Mouse (Mus musculus) heart, embryonic 15.5 days (tissue): ENCODE measurements around the gene 1700025G04Rik. TPM values are rescaled to one million over a fixed set of nuclear protein-coding genes. Genes with fewer than 3 reads are reported as not detected.

ENCODE experiments used
- ATAC-seq: fragments of 200-750 bp; cut with Nextera tagmentation; replicated peaks from 2 replicates; pipeline ENCODE4 v1.8.0; 2017; ENCODE audit warnings: low read depth, moderate TSS enrichment; ENCODE audit not compliant: insufficient number of reproducible peaks, insufficient read depth, low FRiP score
- H3K27ac ChIP-seq: fragments of 300-500 bp; sonication (generic); 2 replicates; pipeline ENCODE4 v1.5.1; 2015; ENCODE audit warnings: mild to moderate bottlenecking, inconsistent platforms
- H3K27me3 ChIP-seq: fragments of 300-500 bp; sonication (generic); 2 replicates; pipeline ENCODE4 v1.6.1; 2015; ENCODE audit warnings: inconsistent platforms
- H3K36me3 ChIP-seq: fragments of 300-500 bp; sonication (generic); 2 replicates; pipeline ENCODE4 v1.6.1; 2015; ENCODE audit warnings: mild to moderate bottlenecking, inconsistent platforms
- H3K4me1 ChIP-seq: fragments of 300-500 bp; sonication (generic); replicated peaks from 2 replicates; pipeline ENCODE4 v1.6.1; 2015; ENCODE audit warnings: inconsistent platforms
- H3K4me2 ChIP-seq: fragments of 300-500 bp; sonication (generic); 2 replicates; pipeline ENCODE4 v1.6.1; 2015; ENCODE audit warnings: inconsistent platforms, mild to moderate bottlenecking, moderate library complexity
- H3K4me3 ChIP-seq: fragments of 300-500 bp; sonication (generic); 2 replicates; pipeline ENCODE4 v1.5.1; 2015; ENCODE audit warnings: mild to moderate bottlenecking, inconsistent platforms
- H3K9ac ChIP-seq: fragments of 300-500 bp; sonication (generic); 2 replicates; pipeline ENCODE4 v1.6.1; 2015; ENCODE audit warnings: mild to moderate bottlenecking, inconsistent platforms
- H3K9me3 ChIP-seq: fragments of 300-500 bp; sonication (generic); replicated peaks from 2 replicates; pipeline ENCODE4 v1.6.1; 2016; ENCODE audit warnings: inconsistent platforms
- WGBS: fragments of 180-500 bp; shearing (Covaris S2); methylation state at CpG from one replicate; pipeline ENCODE4 v1.1.7; 2015; ENCODE audit warnings: mixed read lengths; 5-methylcytosine and 5-hydroxymethylcytosine counted together
- polyA plus RNA-seq: library from polyadenylated mRNA; unstranded; fragments of >200 nt; fragmentation: Nextera tagmentation; extraction: Ambion mirVana; gene quantifications from 2 replicates; pipeline ENCODE4 v1.2.1, GENCODE M21; 2015

The 1700025G04Rik gene
- polyA plus RNA-seq, 1 experiment from 2014 or later: 26.7 TPM

- whole genome bisulfite sequencing: 59% methylated on average over 5 of the region's 5 CpGs
- no peaks in the 10 kb centered on the region for H3K36me3 ChIP-seq
- H3K9ac ChIP-seq: no peak overlapping the region
- no peak overlapping the region for H3K4me3 ChIP-seq
- H3K9me3 ChIP-seq: no peaks in the 10 kb centered on the region
- H3K4me2 ChIP-seq: no peak overlapping the region
- no peak for ATAC-seq
- no peaks in the 10 kb centered on the region for H3K27me3 ChIP-seq
- H3K27ac ChIP-seq: no peak overlapping the region
- peaks cover 32% of the 10 kb centered on the region for H3K4me1 ChIP-seq
Measured at GRCm38 (mm10) chr1:152047416-152047815, 42.5 kb downstream of the 1700025G04Rik start.

- H3K36me3 ChIP-seq: no peaks in the 10 kb centered on the region
- H3K4me1 ChIP-seq: peaks cover 11% of the 10 kb centered on the region
- H3K27me3 ChIP-seq: no peaks in the 10 kb centered on the region
- no peaks in the 10 kb centered on the region for H3K9me3 ChIP-seq
- H3K4me3 ChIP-seq: no peak overlapping the region
- 90% methylated on average over 2 of the region's 2 CpGs for WGBS
- no peak for ATAC-seq
- H3K27ac ChIP-seq: no peak overlapping the region
- no peak overlapping the region for H3K4me2 ChIP-seq
- H3K9ac ChIP-seq: no peak overlapping the region
Measured at GRCm38 (mm10) chr1:152043453-152043852, 46.5 kb downstream of the 1700025G04Rik start.

- Histone ChIP-seq H3K36me3 (no peaks in the 10 kb centered on the region), H3K27ac (no peak overlapping the region), H3K4me3 (no peak overlapping the region), H3K4me2 (no peak overlapping the region), H3K9ac (no peak overlapping the region), H3K9me3 (no peaks in the 10 kb centered on the region), H3K4me1 (peaks cover 20% of the 10 kb centered on the region), H3K27me3 (no peaks in the 10 kb centered on the region)
- ATAC-seq: no peak
- 67% methylated on average over 3 of the region's 3 CpGs for WGBS
Measured at GRCm38 (mm10) chr1:152042409-152042808, 47.5 kb downstream of the 1700025G04Rik start.

GRCm38 (mm10) chr1:152041005-152041404 is 48.9 kb downstream of the 1700025G04Rik start:
- Histone ChIP-seq H3K4me3 (no peak overlapping the region), H3K27me3 (no peaks in the 10 kb centered on the region), H3K4me1 (peaks cover 22% of the 10 kb centered on the region), H3K9ac (no peak overlapping the region), H3K4me2 (no peak overlapping the region), H3K36me3 (no peaks in the 10 kb centered on the region), H3K9me3 (no peaks in the 10 kb centered on the region), H3K27ac (no peak overlapping the region)
- ATAC-seq: no peak
- whole genome bisulfite sequencing: 85% methylated on average over 4 of the region's 4 CpGs

- H3K9ac ChIP-seq: no peak overlapping the region
- H3K27ac ChIP-seq: no peak overlapping the region
- H3K27me3 ChIP-seq: no peaks in the 10 kb centered on the region
- 75% methylated on average over 7 of the region's 7 CpGs for WGBS
- H3K4me1 ChIP-seq: peaks cover 22% of the 10 kb centered on the region
- H3K9me3 ChIP-seq: no peaks in the 10 kb centered on the region
- H3K36me3 ChIP-seq: no peaks in the 10 kb centered on the region
- no peak overlapping the region for H3K4me3 ChIP-seq
- no peak for ATAC-seq
- no peak overlapping the region for H3K4me2 ChIP-seq
Measured at GRCm38 (mm10) chr1:152040053-152040452, 49.9 kb downstream of the 1700025G04Rik start.

GRCm38 (mm10) chr1:152039588-152039987 is 50.3 kb downstream of the 1700025G04Rik start:
- Histone ChIP-seq H3K27me3 (no peaks in the 10 kb centered on the region), H3K9ac (no peak overlapping the region), H3K9me3 (no peaks in the 10 kb centered on the region), H3K4me3 (no peak overlapping the region), H3K36me3 (no peaks in the 10 kb centered on the region), H3K27ac (no peak overlapping the region), H3K4me2 (no peak overlapping the region), H3K4me1 (peaks cover 25% of the 10 kb centered on the region)
- whole genome bisulfite sequencing: 55% methylated on average over 8 of the region's 8 CpGs
- no peak for ATAC-seq

GRCm38 (mm10) chr1:152038086-152038485 is 51.8 kb downstream of the 1700025G04Rik start:
- Histone ChIP-seq H3K9me3 (no peaks in the 10 kb centered on the region), H3K4me2 (no peak overlapping the region), H3K4me3 (no peak overlapping the region), H3K27me3 (no peaks in the 10 kb centered on the region), H3K36me3 (no peaks in the 10 kb centered on the region), H3K9ac (no peak overlapping the region), H3K27ac (no peak overlapping the region), H3K4me1 (peaks cover 26% of the 10 kb centered on the region)
- ATAC-seq: no peak
- WGBS: 59% methylated on average over 9 of the region's 9 CpGs

- WGBS: 39% methylated on average over 4 of the region's 4 CpGs
- peaks cover 26% of the 10 kb centered on the region for H3K4me1 ChIP-seq
Measured at GRCm38 (mm10) chr1:152037589-152037988, 52.3 kb downstream of the 1700025G04Rik start.

GRCm38 (mm10) chr1:152034766-152035165 is 55.2 kb downstream of the 1700025G04Rik start:
- no peaks in the 10 kb centered on the region for H3K36me3 ChIP-seq
- no peak overlapping the region for H3K27ac ChIP-seq
- no peak overlapping the region for H3K4me2 ChIP-seq
- no peak overlapping the region for H3K4me3 ChIP-seq
- H3K9me3 ChIP-seq: no peaks in the 10 kb centered on the region
- no peak for ATAC-seq
- peaks cover 22% of the 10 kb centered on the region for H3K4me1 ChIP-seq
- WGBS: 54% methylated on average over 7 of the region's 7 CpGs
- H3K9ac ChIP-seq: no peak overlapping the region
- H3K27me3 ChIP-seq: no peaks in the 10 kb centered on the region

More at GRCm38 (mm10) chr1:152037589-152037988, 52.3 kb downstream of the 1700025G04Rik start:
- Histone ChIP-seq H3K9ac (no peak overlapping the region), H3K27me3 (no peaks in the 10 kb centered on the region), H3K27ac (no peak overlapping the region), H3K4me3 (no peak overlapping the region), H3K9me3 (no peaks in the 10 kb centered on the region), H3K36me3 (no peaks in the 10 kb centered on the region), H3K4me2 (no peak overlapping the region)
- no peak for ATAC-seq

- WGBS: 77% methylated on average over 3 of the region's 3 CpGs
- no peak for ATAC-seq
- Histone ChIP-seq H3K9me3 (no peaks in the 10 kb centered on the region), H3K27me3 (no peaks in the 10 kb centered on the region), H3K4me1 (peaks cover 19% of the 10 kb centered on the region), H3K4me3 (no peak overlapping the region), H3K9ac (no peak overlapping the region), H3K4me2 (no peak overlapping the region), H3K27ac (no peak overlapping the region), H3K36me3 (no peaks in the 10 kb centered on the region)
Measured at GRCm38 (mm10) chr1:152033731-152034130, 56.2 kb downstream of the 1700025G04Rik start.

GRCm38 (mm10) chr1:152032144-152032543 is 57.8 kb downstream of the 1700025G04Rik start:
- H3K4me2 ChIP-seq: no peak overlapping the region
- no peak for ATAC-seq
- H3K27ac ChIP-seq: no peak overlapping the region
- H3K4me1 ChIP-seq: peaks cover 11% of the 10 kb centered on the region
- no peak overlapping the region for H3K9ac ChIP-seq
- 86% methylated on average over 5 of the region's 5 CpGs for WGBS
- H3K9me3 ChIP-seq: no peaks in the 10 kb centered on the region
- H3K36me3 ChIP-seq: no peaks in the 10 kb centered on the region
- no peak overlapping the region for H3K4me3 ChIP-seq
- no peaks in the 10 kb centered on the region for H3K27me3 ChIP-seq

- Histone ChIP-seq H3K27ac (no peak overlapping the region), H3K9ac (no peak overlapping the region), H3K4me2 (no peak overlapping the region), H3K27me3 (no peaks in the 10 kb centered on the region), H3K4me3 (no peak overlapping the region), H3K36me3 (no peaks in the 10 kb centered on the region), H3K4me1 (peaks cover 9% of the 10 kb centered on the region), H3K9me3 (no peaks in the 10 kb centered on the region)
- ATAC-seq: no peak
- 74% methylated on average over 6 of the region's 6 CpGs for WGBS
Measured at GRCm38 (mm10) chr1:152030546-152030945, 59.4 kb downstream of the 1700025G04Rik start.
